Mouse (Mus musculus): Measurements from ENCODE around the gene Arl11.

DNA sequence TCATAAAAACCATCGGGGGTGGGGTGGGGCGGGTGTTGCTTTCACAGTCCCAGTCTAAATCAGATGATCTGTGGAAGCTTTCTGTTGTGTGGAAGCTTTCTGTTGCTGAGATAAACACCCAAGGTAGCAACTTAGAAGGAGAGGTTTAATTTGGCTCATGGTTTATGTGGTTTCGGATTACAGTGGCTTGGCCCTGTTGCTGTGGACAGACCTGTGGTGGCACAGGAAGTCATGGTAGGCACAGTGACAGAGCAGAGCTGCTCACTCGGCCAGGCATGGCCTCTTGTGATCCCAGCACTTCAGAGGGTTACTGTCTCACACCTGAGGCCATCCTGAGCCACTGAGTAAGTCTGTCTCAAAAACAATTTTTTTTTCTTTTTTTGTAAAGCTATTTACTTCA is 29.8 kb downstream of the Arl11 start:
- TF ChIP-seq CTCF (IDR thresholded peaks at IDR 0.05; ENCODE audit: low read depth) = no peak
- no peak for TF ChIP-seq EP300 (IDR thresholded peaks at IDR 0.05; ENCODE audit: low read depth)

Measured in liver, embryonic 14.5 days (tissue).